Mouse (Mus musculus) adrenal gland, postnatal 25 days (tissue): ENCODE measurements around the gene Ldlr. TPM values are rescaled to one million over a fixed set of nuclear protein-coding genes. Genes with fewer than 3 reads are reported as not detected.
"Not testable (repeated sequence)": the region's sequence is repeated elsewhere in the genome, so short reads cannot be mapped to it uniquely, and the experiment has no call there.

Experiments
- DNase-seq: peaks from one replicate; pipeline ENCODE4 v3.0.0; 2021; ENCODE audit warnings: mixed read lengths
- long read RNA-seq: library from polyadenylated mRNA; stranded (forward); transcript quantifications from one replicate; pipeline ENCODE4 v2.0.0, GENCODE M21; 2021
- total RNA-seq: library from RNA; stranded (reverse); gene quantifications from 2 replicates; pipeline ENCODE4 v1.2.3, GENCODE M21; 2021

Gene Ldlr
- 126 and 145 TPM in 2 replicates for total RNA-seq
- long read RNA-seq, full-length matches to known transcripts: 3 of 29 reads
- long read RNA-seq, partial matches to known transcripts: 20 of 29 reads
- long read RNA-seq, other reads (novel, unspliced or antisense): 6 of 29 reads

DNA sequence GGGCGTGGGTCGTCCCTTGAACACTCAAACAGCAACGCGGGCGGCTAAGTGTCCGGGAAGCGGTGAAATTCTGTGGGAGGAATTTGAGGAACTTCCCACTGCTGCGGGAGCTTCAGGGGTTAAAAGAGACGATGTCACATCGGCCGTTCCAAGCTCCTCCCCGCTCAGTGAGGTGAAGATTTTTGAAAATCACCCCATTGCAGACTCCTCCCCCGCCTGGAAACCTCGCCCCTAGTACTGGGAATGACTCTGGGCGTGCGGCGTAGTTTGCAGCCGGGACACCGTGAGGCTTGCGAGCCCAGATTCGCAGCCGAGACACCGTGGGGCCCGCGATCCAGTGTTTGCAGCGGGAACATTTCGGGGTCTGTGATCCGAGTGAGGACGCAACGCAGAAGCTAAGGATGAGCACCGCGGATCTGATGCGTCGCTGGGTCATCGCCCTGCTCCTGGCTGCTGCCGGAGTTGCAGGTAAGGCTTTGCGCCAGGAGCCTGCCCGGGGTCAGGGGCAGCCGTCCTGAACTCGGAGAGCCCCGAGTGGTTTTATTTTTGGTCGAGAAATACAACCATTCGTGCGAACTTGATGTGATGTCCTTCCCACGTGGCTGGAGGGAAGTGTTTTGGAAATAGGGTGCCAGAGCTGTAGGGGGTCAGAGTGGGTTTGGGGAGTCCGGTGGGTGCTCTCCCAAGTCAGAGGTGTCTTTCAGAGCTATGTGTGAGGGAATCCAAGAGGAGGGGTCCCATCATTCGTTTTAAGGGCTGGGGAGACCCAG, at the start of gene Ldlr:
Ldlr (plus strand) TSS at position 107 of the 770 bp plus-strand sequence.
- peak; percentile 85 for DNase-seq

GRCm38 (mm10) chr9:21677706-21678105, 45.6 kb upstream of the Ldlr start:
- no peak for DNase-seq

- DNase-seq: no peak
Observed at GRCm38 (mm10) chr9:21680448-21680847, 42.8 kb upstream of the Ldlr start.

- DNase-seq: no peak
Observed at GRCm38 (mm10) chr9:21682827-21683226, 40.5 kb upstream of the Ldlr start.

DNA sequence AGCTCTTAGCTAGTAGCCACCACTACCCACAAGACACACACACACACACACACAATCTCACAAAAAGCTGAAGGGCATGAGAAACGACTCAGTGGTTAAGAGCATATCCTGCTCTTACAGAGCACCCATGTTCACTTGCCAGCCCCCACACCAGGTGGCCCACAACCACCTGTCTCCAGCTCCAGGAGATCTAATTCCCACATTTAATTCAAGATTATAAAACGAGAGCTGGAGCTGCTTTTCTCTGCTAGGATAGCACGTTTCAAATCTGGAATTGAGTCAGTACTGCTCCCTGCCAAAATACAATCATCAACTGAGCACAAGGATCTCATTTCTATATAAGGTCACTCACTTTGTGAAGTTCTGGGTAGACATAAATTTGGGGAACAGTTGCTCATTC, 39.4 kb upstream of the Ldlr start:
- no peak for DNase-seq

GRCm38 (mm10) chr9:21688554-21688953, 34.7 kb upstream of the Ldlr start:
- no peak for DNase-seq

- peak; percentile 35 for DNase-seq
Observed at GRCm38 (mm10) chr9:21690031-21690430, 33.3 kb upstream of the Ldlr start.

DNA sequence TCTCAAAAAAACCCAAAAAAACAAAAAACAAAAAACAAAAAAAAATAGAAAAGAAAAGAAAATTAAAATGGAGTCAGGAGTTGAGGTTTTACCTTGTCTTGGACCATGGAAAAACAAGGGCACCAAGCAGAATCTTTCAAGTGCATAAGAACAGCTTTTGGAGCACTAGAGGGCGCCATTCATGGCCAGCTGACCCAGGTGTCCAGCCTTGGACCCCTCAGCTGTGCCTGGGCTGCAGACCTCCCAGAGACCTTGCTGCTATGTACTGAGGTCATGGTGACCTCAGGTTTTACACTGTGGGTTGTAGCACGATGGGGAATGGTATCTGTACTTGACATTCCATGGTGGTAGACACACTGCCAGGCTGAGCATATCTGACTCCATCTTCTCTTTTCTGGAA, 31.4 kb upstream of the Ldlr start:
- DNase-seq: no peak

DNA sequence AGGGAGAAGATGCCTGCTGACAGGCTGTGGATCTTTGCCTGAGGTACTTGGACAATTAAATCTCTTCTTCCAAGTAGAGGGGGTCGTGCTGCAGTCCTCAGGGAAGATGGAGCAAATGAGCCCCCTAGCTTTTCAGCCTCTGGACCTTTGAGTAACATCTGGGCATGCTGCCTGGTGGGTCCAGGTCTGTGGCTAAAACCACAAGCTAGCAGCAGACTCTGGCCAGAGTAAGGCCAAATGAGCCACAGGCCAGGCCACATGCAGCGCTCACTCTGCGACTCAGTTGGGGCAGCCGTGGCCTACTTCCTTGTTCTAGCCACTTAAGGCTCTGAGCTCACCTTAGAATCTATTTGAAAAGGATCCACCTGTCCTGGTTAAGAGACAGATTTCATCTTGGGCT, 30.8 kb upstream of the Ldlr start:
- DNase-seq: no peak

GRCm38 (mm10) chr9:21694071-21694470, 29.2 kb upstream of the Ldlr start:
- DNase-seq: no peak

GRCm38 (mm10) chr9:21695229-21695792, 28.0 kb upstream of the Ldlr start:
- DNase-seq: no peak

DNA sequence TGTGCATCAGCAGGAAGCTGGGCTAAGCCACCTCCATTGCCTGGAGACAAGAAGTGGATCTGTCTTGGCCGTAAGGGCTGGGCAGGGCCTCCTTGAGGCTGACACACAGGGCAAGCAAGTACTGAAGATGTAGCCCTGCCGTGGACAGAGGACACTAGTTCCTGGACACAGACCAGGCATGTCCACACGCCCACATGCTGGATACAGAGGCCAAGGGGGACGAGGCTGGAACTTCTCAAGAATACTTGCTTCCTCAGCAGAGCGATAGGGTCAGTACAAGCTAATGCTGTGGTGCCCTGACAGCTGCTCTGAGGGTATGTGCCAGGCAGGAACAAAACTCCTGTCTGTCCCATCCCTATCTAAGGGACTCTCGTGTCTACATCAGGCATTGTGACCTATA, 26.2 kb upstream of the Ldlr start:
- no peak for DNase-seq

DNA sequence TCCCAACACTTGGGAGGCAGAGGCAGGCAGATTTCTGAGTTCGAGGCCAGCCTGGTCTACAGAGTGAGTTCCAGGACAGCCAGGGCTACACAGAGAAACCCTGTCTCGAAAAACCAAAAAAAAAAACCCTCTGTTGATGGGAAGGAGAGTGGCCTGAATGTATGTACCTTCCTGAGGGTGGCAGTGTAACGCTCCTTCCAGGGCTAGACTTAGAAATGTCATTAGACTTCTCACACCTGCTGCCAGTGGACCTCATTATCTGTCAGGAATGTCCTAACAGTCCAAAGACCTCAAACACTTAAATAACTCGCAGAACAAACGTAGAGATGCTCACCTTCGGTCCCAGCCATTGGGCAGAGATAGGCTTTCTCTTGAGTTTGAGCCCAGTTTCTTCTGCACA, 24.0 kb upstream of the Ldlr start:
- DNase-seq: not testable (repeated sequence)

DNA sequence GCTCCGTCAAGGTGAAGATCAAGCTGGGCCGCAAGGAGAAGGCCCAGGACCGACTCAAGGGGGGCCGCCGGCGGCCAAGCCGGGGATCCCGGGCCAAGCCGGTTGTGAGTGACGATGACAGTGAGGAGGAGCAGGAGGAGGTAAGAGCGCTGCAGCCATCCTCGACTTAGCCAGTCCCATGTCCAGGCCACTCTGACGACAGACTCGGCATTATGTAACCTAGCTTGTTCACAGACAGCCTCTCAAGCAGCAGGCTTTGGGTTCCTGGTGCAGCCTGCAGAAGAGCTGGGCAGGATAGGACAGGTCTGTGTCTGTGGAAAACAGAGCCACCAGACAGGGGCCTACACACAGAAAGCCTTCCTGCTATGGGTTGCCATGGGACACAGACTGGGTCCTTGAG, 22.2 kb upstream of the Ldlr start:
- DNase-seq: no peak

GRCm38 (mm10) chr9:21703494-21703893, 19.8 kb upstream of the Ldlr start:
- no peak for DNase-seq

- no peak for DNase-seq
Observed at GRCm38 (mm10) chr9:21706085-21706484, 17.2 kb upstream of the Ldlr start.

- DNase-seq: no peak
Observed at GRCm38 (mm10) chr9:21706586-21707265, 16.6 kb upstream of the Ldlr start.

DNA sequence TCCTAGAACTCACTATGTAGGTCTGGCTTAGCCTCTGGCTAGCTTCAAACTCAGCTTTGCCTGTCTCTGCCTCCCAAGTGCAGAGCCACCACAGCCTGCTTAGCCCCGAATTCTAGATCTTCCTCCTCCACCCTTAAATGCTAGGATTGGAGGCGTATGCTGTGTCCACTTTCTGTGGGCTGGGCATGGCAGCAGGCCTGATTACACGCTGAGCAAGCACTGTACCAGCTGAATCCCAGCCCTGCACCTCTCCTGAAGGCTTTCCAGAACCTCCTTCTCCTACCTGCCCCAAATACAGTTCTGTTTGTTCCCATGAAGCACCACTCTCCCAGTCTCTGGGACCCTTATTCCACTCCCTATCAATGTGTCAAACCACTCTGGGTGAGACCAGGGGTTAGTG, 13.9 kb upstream of the Ldlr start:
- DNase-seq: no peak

- peak; percentile 35 for DNase-seq
Observed at GRCm38 (mm10) chr9:21715298-21715697, 8.0 kb upstream of the Ldlr start.

- DNase-seq: no peak
Observed at GRCm38 (mm10) chr9:21717015-21717414, 6.3 kb upstream of the Ldlr start.

DNA sequence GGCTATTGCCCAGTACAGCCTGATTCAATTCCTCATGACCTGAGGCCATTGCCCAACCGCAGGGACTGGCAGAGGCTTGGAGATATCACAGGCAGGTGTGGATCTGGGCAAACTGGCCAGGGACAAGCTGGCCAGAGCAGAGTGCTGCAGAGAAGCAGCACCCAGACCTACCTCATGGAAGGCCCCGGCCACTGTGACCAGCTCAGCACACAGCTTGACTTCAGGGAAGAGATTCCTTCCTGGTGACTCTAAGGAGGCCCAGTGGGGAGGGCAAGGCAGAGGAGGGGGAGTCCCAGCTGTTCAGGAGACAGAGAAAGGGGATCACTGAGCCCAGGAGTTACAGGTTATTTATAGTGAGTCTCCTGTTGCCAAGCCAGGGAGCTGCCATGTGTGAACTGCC, 2.2 kb upstream of the Ldlr start:
- DNase-seq: no peak

- DNase-seq: peak; percentile 94
Observed at GRCm38 (mm10) chr9:21724147-21724536, 859 bp downstream of the Ldlr start.
